Mouse (Mus musculus) heart, embryonic 15.5 days (tissue): ENCODE results near the gene Rsph3b. TPM values are rescaled to one million over a fixed set of nuclear protein-coding genes. Genes with fewer than 3 reads are reported as not detected.

Source experiments
- ATAC-seq: fragments of 200-750 bp; cut with Nextera tagmentation; replicated peaks from 2 replicates; pipeline ENCODE4 v1.8.0; 2017; ENCODE audit warnings: low read depth, moderate TSS enrichment; ENCODE audit not compliant: insufficient number of reproducible peaks, insufficient read depth, low FRiP score
- H3K27ac ChIP-seq: fragments of 300-500 bp; sonication (generic); 2 replicates; pipeline ENCODE4 v1.5.1; 2015; ENCODE audit warnings: mild to moderate bottlenecking, inconsistent platforms
- H3K27me3 ChIP-seq: fragments of 300-500 bp; sonication (generic); 2 replicates; pipeline ENCODE4 v1.6.1; 2015; ENCODE audit warnings: inconsistent platforms
- H3K36me3 ChIP-seq: fragments of 300-500 bp; sonication (generic); 2 replicates; pipeline ENCODE4 v1.6.1; 2015; ENCODE audit warnings: mild to moderate bottlenecking, inconsistent platforms
- H3K4me1 ChIP-seq: fragments of 300-500 bp; sonication (generic); replicated peaks from 2 replicates; pipeline ENCODE4 v1.6.1; 2015; ENCODE audit warnings: inconsistent platforms
- H3K4me2 ChIP-seq: fragments of 300-500 bp; sonication (generic); 2 replicates; pipeline ENCODE4 v1.6.1; 2015; ENCODE audit warnings: inconsistent platforms, mild to moderate bottlenecking, moderate library complexity
- H3K4me3 ChIP-seq: fragments of 300-500 bp; sonication (generic); 2 replicates; pipeline ENCODE4 v1.5.1; 2015; ENCODE audit warnings: mild to moderate bottlenecking, inconsistent platforms
- H3K9ac ChIP-seq: fragments of 300-500 bp; sonication (generic); 2 replicates; pipeline ENCODE4 v1.6.1; 2015; ENCODE audit warnings: mild to moderate bottlenecking, inconsistent platforms
- H3K9me3 ChIP-seq: fragments of 300-500 bp; sonication (generic); replicated peaks from 2 replicates; pipeline ENCODE4 v1.6.1; 2016; ENCODE audit warnings: inconsistent platforms
- WGBS: fragments of 180-500 bp; shearing (Covaris S2); methylation state at CpG from one replicate; pipeline ENCODE4 v1.1.7; 2015; ENCODE audit warnings: mixed read lengths; 5-methylcytosine and 5-hydroxymethylcytosine counted together
- polyA plus RNA-seq: library from polyadenylated mRNA; unstranded; fragments of >200 nt; fragmentation: Nextera tagmentation; extraction: Ambion mirVana; gene quantifications from 2 replicates; pipeline ENCODE4 v1.2.1, GENCODE M21; 2015

The Rsph3b gene
- polyA plus RNA-seq, 1 experiment from 2014 or later = 68.9 TPM

GRCm38 (mm10) chr17:6886445-6886844 is 62.0 kb downstream of the Rsph3b start:
- H3K4me3 ChIP-seq = no peak overlapping the region
- H3K36me3 ChIP-seq = no peaks in the 10 kb centered on the region
- H3K27ac ChIP-seq = no peak overlapping the region
- WGBS = 79% methylated on average over 1 of the region's 1 CpGs
- no peak overlapping the region for H3K4me2 ChIP-seq
- no peaks in the 10 kb centered on the region for H3K27me3 ChIP-seq
- H3K9me3 ChIP-seq = no peaks in the 10 kb centered on the region
- no peak for ATAC-seq
- no peak overlapping the region for H3K9ac ChIP-seq
- no peaks in the 10 kb centered on the region for H3K4me1 ChIP-seq

- WGBS = 90% methylated on average over 1 of the region's 1 CpGs
- no peak overlapping the region for H3K4me3 ChIP-seq
- ATAC-seq = no peak
Measured at GRCm38 (mm10) chr17:6884531-6884930, 64.0 kb downstream of the Rsph3b start.

GRCm38 (mm10) chr17:6881306-6881705 is 67.2 kb downstream of the Rsph3b start:
- no peaks in the 10 kb centered on the region for H3K4me1 ChIP-seq
- ATAC-seq = no peak
- no peak overlapping the region for H3K9ac ChIP-seq
- no peaks in the 10 kb centered on the region for H3K9me3 ChIP-seq
- no peak overlapping the region for H3K4me2 ChIP-seq
- no peaks in the 10 kb centered on the region for H3K36me3 ChIP-seq
- H3K4me3 ChIP-seq = no peak overlapping the region
- no peaks in the 10 kb centered on the region for H3K27me3 ChIP-seq
- no peak overlapping the region for H3K27ac ChIP-seq
- 60% methylated on average over 6 of the region's 6 CpGs for WGBS

More at GRCm38 (mm10) chr17:6884531-6884930, 64.0 kb downstream of the Rsph3b start:
- Histone ChIP-seq H3K4me2 (no peak overlapping the region), H3K27ac (no peak overlapping the region), H3K9me3 (no peaks in the 10 kb centered on the region), H3K4me1 (no peaks in the 10 kb centered on the region), H3K9ac (no peak overlapping the region), H3K27me3 (no peaks in the 10 kb centered on the region), H3K36me3 (no peaks in the 10 kb centered on the region)

GRCm38 (mm10) chr17:6871421-6871820 is 77.1 kb downstream of the Rsph3b start:
- WGBS = 80% methylated on average over 2 of the region's 2 CpGs
- no peaks in the 10 kb centered on the region for H3K36me3 ChIP-seq
- no peak overlapping the region for H3K27ac ChIP-seq
- no peaks in the 10 kb centered on the region for H3K27me3 ChIP-seq
- no peak for ATAC-seq
- H3K4me1 ChIP-seq = no peaks in the 10 kb centered on the region
- H3K4me2 ChIP-seq = no peak overlapping the region
- no peak overlapping the region for H3K9ac ChIP-seq
- no peak overlapping the region for H3K4me3 ChIP-seq
- H3K9me3 ChIP-seq = no peaks in the 10 kb centered on the region; the same call in 1 of the 2 replicates

DNA sequence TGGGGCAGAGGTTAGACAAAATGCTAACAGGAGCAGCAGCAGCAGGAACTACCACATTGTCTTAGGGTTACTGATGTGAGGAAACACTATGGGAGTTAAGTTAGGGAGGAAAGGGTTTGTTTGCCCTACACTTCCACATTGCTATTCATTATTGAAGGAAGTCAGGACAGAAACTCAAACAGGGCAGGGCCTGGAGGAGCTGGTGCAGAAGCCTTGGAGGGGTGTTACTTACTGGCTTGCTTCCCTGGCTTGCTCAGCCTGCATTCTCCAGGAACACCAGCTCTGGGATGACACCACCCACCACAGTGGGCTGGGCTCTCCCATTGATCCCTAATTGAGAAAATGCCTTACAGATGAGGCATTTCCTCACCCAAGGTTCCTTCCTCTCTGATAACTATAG is 79.7 kb downstream of the Rsph3b start:
- Histone ChIP-seq H3K27ac (no peak overlapping the region), H3K9me3 (no peaks in the 10 kb centered on the region; the same call in 1 of the 2 replicates), H3K4me1 (no peaks in the 10 kb centered on the region), H3K27me3 (no peaks in the 10 kb centered on the region), H3K4me3 (no peak overlapping the region), H3K36me3 (no peaks in the 10 kb centered on the region), H3K4me2 (no peak overlapping the region), H3K9ac (no peak overlapping the region)
- ATAC-seq = no peak

GRCm38 (mm10) chr17:6867740-6868139 is 80.7 kb downstream of the Rsph3b start:
- ATAC-seq = no peak
- Histone ChIP-seq H3K4me2 (no peak overlapping the region), H3K9ac (no peak overlapping the region), H3K4me3 (no peak overlapping the region), H3K36me3 (no peaks in the 10 kb centered on the region), H3K27ac (no peak overlapping the region), H3K4me1 (no peaks in the 10 kb centered on the region), H3K9me3 (no peaks in the 10 kb centered on the region), H3K27me3 (no peaks in the 10 kb centered on the region)
- 17% methylated on average over 7 of the region's 7 CpGs for WGBS

DNA sequence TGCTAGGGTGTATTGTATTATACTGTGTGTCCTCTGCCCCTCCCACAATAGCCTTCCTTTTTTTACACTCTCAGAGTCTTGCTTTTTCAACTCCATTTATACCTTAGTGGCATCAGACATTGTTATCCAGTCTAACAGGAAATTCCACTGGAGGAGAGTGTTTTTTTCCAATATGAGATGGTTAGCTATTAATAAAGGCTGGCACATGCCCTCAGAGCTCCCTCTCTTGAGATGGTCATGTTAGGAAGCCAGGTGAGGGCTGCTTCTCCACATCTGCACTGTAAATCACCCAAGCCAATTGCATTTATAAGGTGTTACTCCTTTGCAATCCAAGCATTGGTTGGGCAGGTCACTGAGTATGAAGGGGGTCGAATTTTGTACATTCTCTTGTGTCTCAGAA is 81.9 kb downstream of the Rsph3b start:
- WGBS = 46% methylated on average over 1 of the region's 1 CpGs
- no peaks in the 10 kb centered on the region for H3K9me3 ChIP-seq
- H3K4me1 ChIP-seq = peaks cover 5% of the 10 kb centered on the region
- H3K27ac ChIP-seq = no peak overlapping the region
- no peak overlapping the region for H3K9ac ChIP-seq
- H3K27me3 ChIP-seq = peaks cover 6% of the 10 kb centered on the region
- no peak for ATAC-seq
- H3K4me2 ChIP-seq = no peak overlapping the region
- H3K36me3 ChIP-seq = no peaks in the 10 kb centered on the region
- no peak overlapping the region for H3K4me3 ChIP-seq

DNA sequence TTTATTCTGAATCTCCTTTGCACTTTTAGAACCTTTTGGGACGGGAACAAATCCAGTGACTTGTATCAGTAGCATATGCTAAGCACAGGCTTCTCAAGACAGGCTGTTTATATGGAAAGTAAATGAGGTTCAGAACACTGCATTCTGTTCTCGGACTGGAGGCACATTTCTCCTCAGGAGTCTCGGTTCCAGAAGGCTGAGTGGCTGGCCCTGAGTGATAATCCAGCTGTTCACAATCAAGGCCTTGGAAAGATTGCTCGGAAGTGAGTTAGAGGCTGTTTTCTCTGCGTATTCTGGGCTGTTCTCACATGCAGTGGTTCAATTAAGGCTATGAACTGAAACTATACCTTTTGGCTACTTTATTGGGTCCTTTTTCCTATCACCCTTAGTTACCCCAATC is 82.9 kb downstream of the Rsph3b start:
- Histone ChIP-seq H3K36me3 (no peaks in the 10 kb centered on the region), H3K27me3 (peaks cover 8% of the 10 kb centered on the region), H3K9ac (no peak overlapping the region), H3K9me3 (no peaks in the 10 kb centered on the region), H3K4me1 (peaks cover 11% of the 10 kb centered on the region), H3K4me2 (no peak overlapping the region), H3K4me3 (no peak overlapping the region), H3K27ac (no peak overlapping the region)
- WGBS = 75% methylated on average over 5 of the region's 5 CpGs
- ATAC-seq = no peak

DNA sequence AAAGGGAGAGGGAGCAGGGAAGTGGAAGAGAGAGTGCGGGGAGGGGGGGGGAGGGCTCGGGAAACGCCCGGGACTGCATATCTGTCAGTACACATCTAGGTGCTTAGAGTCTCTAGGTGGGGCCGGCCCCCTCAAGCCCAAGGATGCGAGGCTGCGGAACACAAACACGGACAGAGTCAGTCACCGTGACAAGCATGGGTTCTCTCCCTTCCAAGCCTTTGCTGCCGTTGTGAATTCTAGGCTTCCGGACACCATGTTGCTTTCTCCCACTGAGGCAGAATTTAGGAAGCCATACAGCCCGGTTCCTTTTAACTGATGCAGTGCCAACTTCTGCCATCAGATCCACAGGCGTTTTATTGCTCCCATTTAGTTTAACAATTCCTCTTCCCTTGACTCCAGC is 83.6 kb downstream of the Rsph3b start:
- no peak overlapping the region for H3K27ac ChIP-seq
- H3K9me3 ChIP-seq = no peaks in the 10 kb centered on the region
- no peak overlapping the region for H3K4me3 ChIP-seq
- peaks cover 11% of the 10 kb centered on the region for H3K4me1 ChIP-seq
- WGBS = 27% methylated on average over 13 of the region's 13 CpGs
- no peak overlapping the region for H3K9ac ChIP-seq
- H3K27me3 ChIP-seq = peaks cover 11% of the 10 kb centered on the region
- ATAC-seq = no peak
- H3K4me2 ChIP-seq = no peak overlapping the region
- H3K36me3 ChIP-seq = no peaks in the 10 kb centered on the region

DNA sequence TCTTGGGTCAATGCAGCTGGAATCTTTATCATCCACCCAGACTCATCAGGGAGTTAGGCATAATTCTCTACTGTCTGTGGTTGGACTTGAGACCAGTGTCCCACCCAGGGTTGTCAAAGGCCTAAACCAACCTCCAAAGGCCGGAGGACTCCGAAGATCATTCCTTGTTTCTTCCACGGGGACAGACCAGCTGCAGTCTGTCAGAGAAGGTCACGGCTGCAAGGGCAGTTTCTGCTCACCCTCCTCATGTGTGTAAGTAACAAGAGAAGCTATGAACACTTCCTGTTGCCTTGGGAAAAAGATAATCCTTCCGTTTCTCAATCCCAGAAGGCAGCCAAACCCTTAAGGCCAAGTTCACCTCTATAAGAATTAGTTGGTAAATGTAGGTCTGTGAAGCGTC is 85.0 kb downstream of the Rsph3b start:
- Histone ChIP-seq H3K36me3 (no peaks in the 10 kb centered on the region), H3K4me2 (no peak overlapping the region), H3K4me3 (no peak overlapping the region), H3K27ac (no peak overlapping the region), H3K27me3 (peaks cover 12% of the 10 kb centered on the region), H3K9ac (no peak overlapping the region), H3K9me3 (no peaks in the 10 kb centered on the region), H3K4me1 (peaks cover 11% of the 10 kb centered on the region)
- ATAC-seq = no peak
- 63% methylated on average over 6 of the region's 6 CpGs for WGBS

DNA sequence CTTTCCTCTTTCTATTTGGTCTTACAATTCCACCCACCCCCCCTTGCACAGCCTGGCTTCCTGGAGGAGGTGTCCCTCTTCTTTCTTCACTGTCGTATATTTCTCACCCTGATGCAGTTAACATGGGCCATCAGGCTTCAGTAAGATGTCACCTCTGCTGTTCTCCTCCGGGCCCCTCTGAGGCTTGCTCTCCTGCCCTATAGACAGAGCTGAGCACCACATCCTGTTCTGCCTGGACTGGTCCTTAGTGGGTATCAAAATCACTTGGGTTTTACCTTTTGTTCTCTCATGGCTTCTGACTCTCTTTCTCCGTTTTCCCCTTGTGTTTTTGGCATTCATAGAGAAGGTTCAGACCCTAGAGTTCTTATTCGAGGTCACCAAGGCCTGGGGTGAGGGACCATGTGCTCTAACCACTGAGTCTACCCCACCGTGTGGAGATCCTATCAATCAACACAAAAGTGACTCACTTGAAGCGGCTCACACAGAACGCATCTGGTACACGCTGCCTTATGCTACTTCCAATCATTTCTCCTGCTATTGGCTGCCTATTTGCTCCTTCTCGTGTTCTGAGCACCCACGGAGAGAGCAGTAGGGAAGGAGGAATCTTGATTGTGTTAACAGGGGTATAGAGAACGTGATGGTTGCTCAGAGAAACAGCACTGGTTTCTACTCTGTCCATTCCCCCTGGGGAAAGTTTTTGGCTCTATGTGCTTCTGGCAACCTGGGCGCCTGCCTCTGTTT is 86.3 kb downstream of the Rsph3b start:
- Histone ChIP-seq H3K27me3 (peaks cover 12% of the 10 kb centered on the region), H3K9me3 (no peaks in the 10 kb centered on the region), H3K4me2 (peak overlapping the region; percentile 67), H3K36me3 (no peaks in the 10 kb centered on the region), H3K9ac (no peak overlapping the region), H3K4me1 (peaks cover 11% of the 10 kb centered on the region), H3K27ac (no peak overlapping the region), H3K4me3 (peak overlapping the region; percentile 36)
- ATAC-seq = no peak
- 63% methylated on average over 12 of the region's 12 CpGs for WGBS
